Mouse (Mus musculus) CH12.LX (cell line): ENCODE measurements at regions not wholly inside any gene's neighbourhood (a gene's known extent, or its start where the extent isn't known, plus 50 kb on each side); places are given as distances from the start of the nearest gene placed in this dataset.

ENCODE experiments used
- CTCF ChIP-seq, 2 experiments: IDR thresholded peaks in 1 of 2; conservative IDR thresholded peaks in 1 of 2; 2 replicates each; pipeline ENCODE4 v1.5.1; 2011 to 2012; ENCODE audit warnings: low read depth in 2 of 2, low read length in 2 of 2, improper control_type of control experiment in 1 of 2, inconsistent platforms in 1 of 2, mild to moderate bottlenecking in 1 of 2, moderate library complexity in 1 of 2
- E2F4 ChIP-seq: IDR thresholded peaks from 2 replicates; pipeline ENCODE4 v1.6.1; 2011; ENCODE audit warnings: low read depth, low read length, improper control_type of control experiment; ENCODE audit not compliant: insufficient replicate concordance
- EP300 ChIP-seq: IDR thresholded peaks from 2 replicates; pipeline ENCODE4 v1.6.1; 2011; ENCODE audit warnings: low read length, improper control_type of control experiment
- JUND ChIP-seq: conservative IDR thresholded peaks from 2 replicates; pipeline ENCODE4 v1.6.1; 2011; ENCODE audit warnings: low read depth, low read length, improper control_type of control experiment
- MAFK ChIP-seq: IDR thresholded peaks from 2 replicates; pipeline ENCODE4 v1.6.1; 2011; ENCODE audit warnings: low read length, improper control_type of control experiment; ENCODE audit not compliant: insufficient replicate concordance
- MAZ ChIP-seq: IDR thresholded peaks from 2 replicates; pipeline ENCODE4 v1.6.1; 2012; ENCODE audit warnings: low read depth, mild to moderate bottlenecking, inconsistent platforms, low read length, improper control_type of control experiment, moderate library complexity
- POLR2A ChIP-seq: IDR thresholded peaks from 2 replicates; pipeline ENCODE4 v1.6.1; 2011; ENCODE audit warnings: low read depth, mild to moderate bottlenecking, improper control_type of control experiment, low read length
- RCOR1 ChIP-seq: conservative IDR thresholded peaks from 2 replicates; pipeline ENCODE4 v1.6.1; 2012; ENCODE audit warnings: low read depth, mild to moderate bottlenecking, inconsistent platforms, low read length, improper control_type of control experiment
- TCF12 ChIP-seq: IDR thresholded peaks from 2 replicates; pipeline ENCODE4 v1.6.1; 2014; ENCODE audit warnings: low read depth, mild to moderate bottlenecking, inconsistent platforms, low read length, improper control_type of control experiment
- USF2 ChIP-seq: conservative IDR thresholded peaks from 2 replicates; pipeline ENCODE4 v1.6.1; 2011; ENCODE audit warnings: low read depth, low read length, improper control_type of control experiment
- ZKSCAN1 ChIP-seq: IDR thresholded peaks from 2 replicates; pipeline ENCODE4 v1.6.1; 2012; ENCODE audit warnings: low read depth, inconsistent platforms, low read length, improper control_type of control experiment, borderline replicate concordance
- ZNF384 ChIP-seq: IDR thresholded peaks from 2 replicates; pipeline ENCODE4 v1.6.1; 2012; ENCODE audit warnings: low read depth, low read length, improper control_type of control experiment, inconsistent platforms

- TF ChIP-seq CTCF (conservative IDR thresholded peaks at IDR 0.05 in 1 of 2, IDR thresholded peaks at IDR 0.05 in 1 of 2; ENCODE audit: low read depth in 2 of 2, low read length in 2 of 2) = no peak
- TF ChIP-seq POLR2A = no peak
- no peak for TF ChIP-seq RCOR1
- no peak for TF ChIP-seq USF2
- TF ChIP-seq EP300 = no peak
- TF ChIP-seq MAFK = no peak
- TF ChIP-seq E2F4 = no peak
- TF ChIP-seq ZKSCAN1 = no peak
- TF ChIP-seq ZNF384 = no peak
- TF ChIP-seq JUND = no peak
- TF ChIP-seq TCF12 = no peak
- no peak for TF ChIP-seq MAZ
Observed at GRCm38 (mm10) chr16:74648384-74648783, 236.8 kb upstream of the Robo2 start.
